Mouse (Mus musculus) brain, adult 2 months (tissue): ENCODE data around the gene Sync.

Source experiments
- DNase-seq: peaks from one replicate; pipeline ENCODE4 v3.0.0; 2011; ENCODE audit warnings: low read depth, low spot score

Gene Sync

GRCm38 (mm10) chr4:129261196-129261595 lies 26.2 kb upstream of the Sync start, which contains the start of gene C77080:
TSS of gene C77080 (minus strand) at chr4:129261404.
- no peak for DNase-seq

- DNase-seq: peak; percentile 93
Observed at GRCm38 (mm10) chr4:129263225-129264021, 24.0 kb upstream of the Sync start.

- DNase-seq: no peak
Observed at GRCm38 (mm10) chr4:129266191-129266590, 21.2 kb upstream of the Sync start.

- DNase-seq: no peak
Observed at GRCm38 (mm10) chr4:129266821-129267220, 20.6 kb upstream of the Sync start.

GRCm38 (mm10) chr4:129268698-129269097 lies 18.7 kb upstream of the Sync start:
- no peak for DNase-seq

- no peak for DNase-seq
Observed at GRCm38 (mm10) chr4:129271991-129272755, 15.2 kb upstream of the Sync start.

- DNase-seq: peak; percentile 98
Observed at GRCm38 (mm10) chr4:129272756-129273046, 14.7 kb upstream of the Sync start.

GRCm38 (mm10) chr4:129276453-129276865 lies 11.0 kb upstream of the Sync start:
- DNase-seq: peak; percentile 94

GRCm38 (mm10) chr4:129282786-129283185 lies 4.6 kb upstream of the Sync start:
- DNase-seq: no peak

GRCm38 (mm10) chr4:129283226-129283625 lies 4.2 kb upstream of the Sync start:
- DNase-seq: no peak

GRCm38 (mm10) chr4:129284685-129285084 lies 2.7 kb upstream of the Sync start:
- no peak for DNase-seq

- no peak for DNase-seq
Observed at GRCm38 (mm10) chr4:129286001-129286682, 1.3 kb upstream of the Sync start.

- DNase-seq: no peak
Observed at GRCm38 (mm10) chr4:129286683-129287471, 540 bp upstream of the Sync start.

GRCm38 (mm10) chr4:129288067-129288466 lies 650 bp downstream of the Sync start:
- DNase-seq: no peak

- DNase-seq: peak; percentile 58
Observed at GRCm38 (mm10) chr4:129289671-129290070, 2.3 kb downstream of the Sync start.

GRCm38 (mm10) chr4:129292831-129293230 lies 5.4 kb downstream of the Sync start:
- no peak for DNase-seq

GRCm38 (mm10) chr4:129293702-129294101 lies 6.3 kb downstream of the Sync start:
- no peak for DNase-seq

- no peak for DNase-seq
Observed at GRCm38 (mm10) chr4:129295188-129295587, 7.8 kb downstream of the Sync start.

GRCm38 (mm10) chr4:129296066-129296465 lies 8.6 kb downstream of the Sync start:
- no peak for DNase-seq

- peak; percentile 83 for DNase-seq
Observed at GRCm38 (mm10) chr4:129297724-129298123, 10.3 kb downstream of the Sync start.

GRCm38 (mm10) chr4:129299121-129299520 lies 11.7 kb downstream of the Sync start:
- no peak for DNase-seq

- no peak for DNase-seq
Observed at GRCm38 (mm10) chr4:129303401-129303800, 16.0 kb downstream of the Sync start.
